Mouse (Mus musculus) B cell, adult 2 months (primary cell): ENCODE results near the gene F2r.

ENCODE experiments used
- DNase-seq, 2 experiments: peaks; one replicate each; pipeline ENCODE4 v3.0.0; 2022

Gene F2r

DNA sequence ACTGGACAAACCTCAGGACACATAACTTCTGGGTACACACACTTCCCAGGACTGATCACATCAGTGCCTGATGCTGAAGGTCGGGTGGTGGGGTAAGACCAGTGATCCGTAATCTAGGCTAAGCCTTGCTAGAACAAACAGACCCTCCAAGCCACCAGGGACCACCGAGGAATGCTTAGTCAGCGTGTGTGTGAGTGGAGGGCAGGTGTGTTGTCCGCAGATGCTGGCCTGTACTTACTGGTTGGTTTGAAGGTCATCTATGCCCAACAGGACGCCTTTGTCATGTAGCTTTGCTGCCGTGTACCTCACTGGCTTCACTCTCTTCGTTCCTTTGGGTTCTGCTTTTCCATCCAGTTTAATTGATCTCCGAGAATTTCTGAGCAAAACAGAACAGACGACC, 11.5 kb upstream of the F2r start:
- DNase-seq: no peak

GRCm38 (mm10) chr13:95626696-95627095, 8.4 kb upstream of the F2r start:
- no peak for DNase-seq

DNA sequence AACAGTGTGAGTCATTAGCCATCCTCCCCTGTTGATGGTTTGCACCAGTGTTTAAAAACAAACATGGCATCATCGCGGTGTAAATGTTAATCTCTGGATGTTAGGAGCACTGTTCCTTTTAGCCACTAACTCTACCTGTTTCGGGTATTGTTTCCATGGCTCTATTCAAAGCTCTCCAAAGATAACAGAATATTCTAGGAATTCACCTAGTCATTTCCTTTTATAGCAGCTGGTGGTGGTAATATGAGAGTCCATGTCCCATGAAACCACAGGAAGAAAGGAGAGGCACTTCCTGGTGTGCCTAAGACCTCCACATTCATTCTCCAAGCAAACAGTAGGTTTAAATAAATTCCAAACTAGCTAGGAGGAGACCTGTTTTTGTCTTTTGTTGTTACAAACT, 4.8 kb upstream of the F2r start:
- no peak for DNase-seq

GRCm38 (mm10) chr13:95621563-95621962, 3.3 kb upstream of the F2r start:
- no peak for DNase-seq

DNA sequence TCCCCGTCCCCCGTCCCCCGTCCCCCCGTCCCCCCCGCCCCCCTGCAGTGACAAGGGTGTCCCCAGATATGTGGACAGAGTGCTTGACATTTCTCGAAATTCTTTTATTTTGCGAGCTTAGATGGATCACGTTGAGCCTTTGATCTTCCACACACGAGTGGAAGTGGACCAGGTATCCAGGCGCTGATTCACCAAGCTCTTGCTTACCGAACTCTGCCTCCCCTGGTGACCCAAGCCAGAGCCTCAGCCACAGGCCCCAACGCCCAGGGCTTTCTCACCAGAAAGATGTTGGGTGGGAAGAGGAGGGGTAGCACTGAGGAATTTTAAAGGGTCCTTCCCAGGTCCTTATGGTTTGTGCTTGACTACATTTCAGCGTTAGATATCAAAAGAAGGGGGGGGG, 572 bp upstream of the F2r start:
- no peak for DNase-seq

DNA sequence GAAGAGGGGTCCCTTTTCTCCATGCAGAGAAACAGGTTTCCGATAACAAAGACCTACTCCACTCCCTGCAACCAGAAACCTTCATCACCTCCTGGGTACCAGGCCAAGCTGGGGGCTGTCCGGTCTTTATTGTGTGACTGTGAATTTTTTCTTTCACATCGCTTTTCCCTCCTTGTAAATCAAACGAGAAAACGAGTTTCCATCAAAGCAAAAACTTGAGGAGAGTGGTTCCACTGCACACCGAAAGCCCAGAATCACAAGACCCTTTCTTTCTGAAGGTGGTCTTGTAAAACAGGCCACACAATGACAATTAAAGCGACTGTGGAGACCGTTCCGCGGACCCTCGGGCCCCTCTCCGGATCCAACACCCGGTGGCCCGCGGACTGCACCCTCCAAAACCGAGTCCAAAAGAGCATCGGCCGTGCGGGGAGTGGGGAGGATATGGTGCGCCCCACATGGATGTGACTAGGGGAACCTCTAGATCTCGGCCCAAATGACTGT, 566 bp downstream of the F2r start:
- DNase-seq: peak in 1 of 2 experiments; percentile 11

DNA sequence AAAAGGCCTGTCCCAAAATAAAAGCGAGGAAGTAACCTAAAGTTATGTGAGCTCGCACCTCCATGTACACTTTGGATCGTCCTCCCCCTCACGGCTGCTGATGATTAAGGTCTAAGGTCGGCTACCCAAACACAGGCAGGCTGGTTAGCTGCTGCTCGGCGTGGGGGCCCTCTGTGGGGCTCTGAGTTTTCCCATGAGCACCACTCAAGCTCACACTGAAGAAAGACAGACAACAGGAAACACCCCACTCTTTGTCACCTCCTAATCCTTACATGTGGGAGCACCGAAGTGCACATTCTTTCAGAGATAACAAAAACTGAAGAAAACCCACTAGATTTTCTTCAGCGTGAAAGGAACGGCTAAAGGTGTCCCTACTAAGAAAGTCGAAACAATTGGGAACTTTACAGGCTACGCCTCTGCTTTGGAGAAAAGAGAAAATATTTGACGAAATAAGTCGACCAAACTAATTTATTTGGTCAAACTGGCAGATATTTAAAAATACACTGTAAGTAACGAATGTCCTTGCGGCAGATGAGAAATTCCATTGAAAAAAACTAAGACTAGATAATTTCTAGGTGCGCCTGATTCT, 1.1 kb downstream of the F2r start:
- DNase-seq: peak in 1 of 2 experiments; percentile 9

GRCm38 (mm10) chr13:95616512-95616911, 1.8 kb downstream of the F2r start:
- DNase-seq: no peak

GRCm38 (mm10) chr13:95614757-95615156, 3.5 kb downstream of the F2r start:
- no peak for DNase-seq

DNA sequence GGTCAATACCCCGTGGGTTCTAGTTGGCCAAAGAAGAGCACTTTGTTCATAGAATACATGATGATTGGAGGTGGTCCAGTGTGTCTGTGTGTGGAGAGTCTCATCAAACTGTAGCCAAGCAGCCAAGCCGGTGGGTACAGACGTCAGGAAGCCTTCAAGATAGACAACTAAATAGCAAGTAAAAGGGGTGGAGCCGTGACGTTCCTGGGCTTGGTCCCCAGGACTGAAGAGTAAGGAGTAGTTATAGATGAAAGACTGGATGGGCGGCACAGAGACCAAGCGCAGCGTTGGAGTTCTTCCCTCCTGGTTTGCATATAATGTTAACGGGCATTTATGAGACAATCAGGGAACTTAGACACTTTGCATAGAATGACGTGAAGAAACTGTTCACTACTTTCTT, 6.0 kb downstream of the F2r start:
- DNase-seq: no peak

DNA sequence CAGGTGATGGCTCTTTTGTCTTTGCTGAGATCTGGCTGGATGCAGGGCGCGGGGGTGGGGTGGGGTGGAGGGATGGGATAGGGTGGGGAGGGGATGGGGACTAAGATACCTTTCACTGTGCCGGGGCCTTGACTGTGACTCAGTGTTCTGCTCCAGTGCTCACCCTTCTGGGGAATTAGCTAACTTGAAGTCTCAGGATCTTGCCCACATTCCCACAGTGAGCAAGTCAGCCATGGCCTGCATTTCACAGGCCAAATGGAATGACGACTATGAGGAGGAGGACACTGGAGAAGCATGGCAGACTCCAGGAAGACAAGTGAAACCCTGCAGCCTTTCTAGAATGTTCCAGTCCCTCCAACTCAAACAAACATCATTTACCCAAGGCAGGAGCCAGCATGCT, 6.5 kb downstream of the F2r start:
- no peak for DNase-seq

GRCm38 (mm10) chr13:95610786-95611562, 7.3 kb downstream of the F2r start:
- DNase-seq: no peak

- DNase-seq: no peak
Observed at GRCm38 (mm10) chr13:95609088-95609420, 9.2 kb downstream of the F2r start.

DNA sequence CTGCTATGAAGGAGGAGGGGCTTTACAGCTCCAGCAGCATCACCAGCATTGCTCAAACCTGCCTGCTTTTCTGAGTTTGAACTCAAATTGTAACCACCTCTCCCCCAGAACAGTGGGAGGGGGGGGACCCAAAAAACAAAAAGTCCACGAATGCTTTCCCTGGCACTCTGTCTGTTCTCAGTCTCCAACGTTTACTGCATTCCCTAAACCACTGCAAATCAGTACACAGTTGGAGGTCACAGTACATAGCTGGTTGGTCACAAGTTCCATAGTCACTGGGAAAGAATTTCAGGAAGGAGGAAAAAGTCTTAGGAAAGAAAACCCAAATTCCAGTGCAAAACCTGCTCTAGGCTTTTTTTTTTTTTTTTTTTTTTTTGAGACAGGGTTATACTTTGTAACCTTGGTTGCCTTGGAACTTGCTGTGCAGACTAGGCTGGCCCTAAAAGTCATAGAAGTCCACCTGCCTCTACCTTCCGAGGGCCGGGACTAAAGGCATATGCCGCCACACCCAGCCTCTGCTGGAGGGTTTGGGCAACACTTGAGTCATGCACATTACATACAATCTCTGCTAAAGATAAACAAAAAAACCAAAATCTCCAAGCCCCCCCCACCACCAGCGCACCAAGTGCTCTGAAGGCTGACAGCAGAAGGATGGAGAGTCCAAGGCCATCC, 9.7 kb downstream of the F2r start:
- DNase-seq: no peak

DNA sequence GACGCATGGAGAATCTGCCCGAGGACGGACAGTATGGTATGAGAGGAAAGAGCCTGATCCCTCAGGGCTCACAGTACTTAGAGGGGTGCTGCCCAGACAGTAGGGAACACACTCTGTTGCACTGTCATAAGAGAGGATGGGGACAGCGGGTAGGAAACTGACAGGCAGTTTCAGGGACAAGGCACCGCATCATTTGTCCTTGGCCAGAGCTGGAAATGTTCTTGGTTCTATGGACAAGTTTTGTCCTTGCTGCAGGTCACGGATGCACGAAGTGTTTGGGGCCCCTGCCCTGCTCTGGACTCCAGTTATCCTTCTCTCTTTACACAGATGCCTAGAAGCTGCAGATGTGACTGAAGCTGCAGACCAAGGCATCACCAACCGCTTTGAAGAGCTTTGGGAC, 11.3 kb downstream of the F2r start:
- no peak for DNase-seq

DNA sequence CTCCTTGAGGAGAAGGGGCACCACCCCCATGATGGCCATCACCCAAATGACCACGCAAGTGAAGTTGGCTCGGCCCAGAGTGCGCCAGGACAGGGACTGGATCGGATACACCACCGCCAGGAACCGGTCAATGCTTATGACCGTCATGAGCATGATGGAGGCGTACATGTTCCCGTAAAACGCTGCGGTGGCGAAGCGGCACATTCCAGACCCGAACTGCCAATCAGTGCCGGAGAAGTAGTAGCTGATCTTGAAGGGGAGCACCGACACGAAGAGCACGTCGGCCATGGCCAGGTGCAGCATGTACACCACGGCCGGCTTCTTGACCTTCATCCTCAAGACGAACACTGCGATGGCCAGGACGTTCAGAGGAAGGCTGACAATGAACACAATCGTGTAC, 14.0 kb downstream of the F2r start:
- no peak for DNase-seq

DNA sequence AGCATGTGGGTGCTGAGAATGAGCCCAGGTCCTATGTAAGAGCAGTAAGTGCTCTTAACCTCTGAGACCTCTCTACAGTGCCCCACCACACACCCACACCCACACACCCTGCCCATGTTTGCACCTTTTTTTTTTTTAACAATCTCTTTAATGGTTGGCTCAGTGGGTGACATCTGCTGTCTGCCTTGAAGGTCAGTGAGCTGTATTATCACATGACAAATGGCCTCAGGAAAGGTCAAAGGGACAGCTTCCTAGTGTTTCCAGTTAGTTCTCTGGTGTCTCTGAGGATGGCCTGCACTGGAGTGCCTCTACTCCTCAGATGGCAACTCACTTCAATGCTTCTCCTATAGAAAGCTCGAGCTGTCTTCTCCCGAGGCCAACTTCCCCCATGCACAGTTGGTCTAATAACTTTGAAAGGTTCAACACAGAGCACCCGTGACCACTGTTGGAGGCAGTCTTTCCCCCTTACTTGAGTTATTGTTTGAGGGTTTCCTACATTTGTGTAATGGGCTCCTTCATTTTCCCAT, 18.4 kb downstream of the F2r start:
- DNase-seq: no peak

- no peak for DNase-seq
Observed at GRCm38 (mm10) chr13:95598232-95598920, 19.9 kb downstream of the F2r start.

DNA sequence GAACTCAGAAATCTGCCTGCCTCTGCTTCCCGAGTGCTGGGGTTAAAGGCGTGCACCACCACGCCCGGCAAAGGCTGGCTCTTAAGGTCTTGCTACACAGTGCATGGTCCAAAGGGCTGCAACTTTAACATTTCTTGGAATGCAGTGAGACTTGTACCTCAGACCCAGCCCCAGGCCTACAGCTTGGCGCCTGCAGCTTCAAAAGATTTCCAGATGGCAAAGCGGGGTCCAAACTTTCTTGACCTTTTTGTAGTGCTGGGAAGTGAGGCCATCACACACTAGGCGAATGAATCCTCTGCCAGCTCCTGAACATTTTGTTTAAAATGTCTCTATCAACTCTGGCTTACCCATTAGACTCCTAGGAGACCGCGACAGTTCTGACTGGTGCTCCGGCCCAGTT, 20.7 kb downstream of the F2r start:
- no peak for DNase-seq

DNA sequence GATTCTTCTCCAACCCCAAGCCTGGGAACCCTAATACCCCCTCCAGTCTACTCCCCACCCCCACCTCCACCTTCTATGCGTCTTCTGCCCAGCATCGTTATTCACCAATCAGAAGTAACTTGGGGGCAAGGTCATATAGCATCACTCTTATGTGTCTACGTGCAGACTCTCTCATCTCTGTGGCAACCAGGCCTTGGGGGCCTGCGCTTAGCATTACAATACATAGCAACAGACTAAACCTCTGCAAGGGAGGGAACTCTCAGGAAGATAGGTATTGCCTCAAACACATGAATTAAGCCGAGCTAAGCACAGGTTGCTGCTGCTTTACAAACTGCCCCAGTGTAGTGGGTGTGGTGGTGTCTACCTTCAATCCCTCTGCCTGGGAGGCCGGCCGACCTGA, 21.6 kb downstream of the F2r start:
- DNase-seq: no peak

GRCm38 (mm10) chr13:95595921-95596320, 22.4 kb downstream of the F2r start:
- no peak for DNase-seq

GRCm38 (mm10) chr13:95595411-95595810, 22.9 kb downstream of the F2r start:
- DNase-seq: no peak

DNA sequence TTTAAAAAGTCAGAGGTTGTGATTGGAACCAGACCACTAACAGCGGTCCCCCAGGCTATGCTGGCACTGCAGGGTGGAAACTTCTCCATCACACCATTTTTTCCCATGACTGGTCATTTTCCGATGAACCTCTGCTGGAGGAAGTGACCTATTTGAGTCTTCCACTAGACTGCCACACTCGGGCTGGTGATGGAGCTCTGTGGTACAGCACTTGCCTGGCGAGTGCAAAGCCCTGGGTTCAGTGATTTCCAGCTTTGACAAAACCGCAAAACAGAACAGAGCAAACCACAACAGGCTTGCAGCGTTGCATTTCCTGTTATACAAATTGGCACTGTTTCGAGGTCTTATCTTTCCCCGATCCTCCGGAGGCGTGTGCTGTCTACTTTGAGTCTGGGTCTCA, 25.4 kb downstream of the F2r start:
- DNase-seq: peak; percentile 15 to 20
